Comparison of ENCODE assay signal across 24 mouse cellular contexts in the genomic region with DNA sequence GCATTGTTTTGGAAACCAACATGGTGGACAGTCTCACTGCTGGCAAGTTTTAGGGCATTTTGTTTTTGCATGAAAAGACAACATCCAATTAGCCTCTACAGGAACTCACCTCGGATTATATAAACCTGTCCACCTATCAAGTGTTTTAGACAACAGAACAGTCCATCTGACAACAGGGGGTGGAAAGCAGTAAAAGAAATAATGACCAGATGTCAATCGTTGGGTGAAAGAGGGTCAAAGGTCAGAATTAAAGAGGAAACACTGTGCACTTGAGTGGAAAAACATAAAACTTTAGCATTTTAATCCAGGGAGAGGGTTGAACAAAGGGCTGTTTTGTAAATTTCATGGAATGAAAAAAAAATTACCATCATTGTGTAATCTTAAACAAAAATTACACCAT. TPM values are rescaled to one million over a fixed set of nuclear protein-coding genes. Genes with fewer than 3 reads are reported as not detected.
"Had no signal": no experiment of that assay in that cellular context is flagged by ENCODE, and none has a peak within 500 bp of the region (broad histone marks: within the 10 kb centered on the region; RNA-seq: fewer than 3 reads in every experiment).

No protein-coding gene starts in this region.

- DNase-seq: gastrocnemius, postnatal 14 days; heart, adult 2 months; heart, postnatal 10 days; heart, postnatal 4 days; kidney, adult 11 months; kidney, adult 2 months; kidney, adult 9 months; kidney, postnatal 25 days; kidney, postnatal 4 days; layer of hippocampus, adult 9-11 months; layer of hippocampus, postnatal 36 days; left cerebral cortex, postnatal 4 days had no signal

- H3K27ac ChIP-seq: heart, adult 2 months; heart, embryonic 10.5 days; hindbrain, embryonic 10.5 days; hindbrain, embryonic 14.5 days; kidney, embryonic 15.5 days; kidney, postnatal 0 days; limb, embryonic 13.5 days; limb, embryonic 15.5 days; liver, embryonic 12.5 days; liver, embryonic 14.5 days had no signal

- H3K4me3 ChIP-seq: heart, adult 2 months; heart, embryonic 10.5 days; heart, embryonic 12.5 days; hindbrain, embryonic 10.5 days; kidney, embryonic 15.5 days; limb, embryonic 13.5 days; limb, embryonic 15.5 days; liver, embryonic 12.5 days had no signal

RNA-seq across cellular contexts. Expression of a gene that starts 43.2 kb away (rescaled TPM):
- total RNA-seq: granulocyte monocyte progenitor cell, adult 5-6 weeks; liver, adult 2 months had no signal
